ENCODE assay signal across 8 mouse cellular contexts in the genomic region with DNA sequence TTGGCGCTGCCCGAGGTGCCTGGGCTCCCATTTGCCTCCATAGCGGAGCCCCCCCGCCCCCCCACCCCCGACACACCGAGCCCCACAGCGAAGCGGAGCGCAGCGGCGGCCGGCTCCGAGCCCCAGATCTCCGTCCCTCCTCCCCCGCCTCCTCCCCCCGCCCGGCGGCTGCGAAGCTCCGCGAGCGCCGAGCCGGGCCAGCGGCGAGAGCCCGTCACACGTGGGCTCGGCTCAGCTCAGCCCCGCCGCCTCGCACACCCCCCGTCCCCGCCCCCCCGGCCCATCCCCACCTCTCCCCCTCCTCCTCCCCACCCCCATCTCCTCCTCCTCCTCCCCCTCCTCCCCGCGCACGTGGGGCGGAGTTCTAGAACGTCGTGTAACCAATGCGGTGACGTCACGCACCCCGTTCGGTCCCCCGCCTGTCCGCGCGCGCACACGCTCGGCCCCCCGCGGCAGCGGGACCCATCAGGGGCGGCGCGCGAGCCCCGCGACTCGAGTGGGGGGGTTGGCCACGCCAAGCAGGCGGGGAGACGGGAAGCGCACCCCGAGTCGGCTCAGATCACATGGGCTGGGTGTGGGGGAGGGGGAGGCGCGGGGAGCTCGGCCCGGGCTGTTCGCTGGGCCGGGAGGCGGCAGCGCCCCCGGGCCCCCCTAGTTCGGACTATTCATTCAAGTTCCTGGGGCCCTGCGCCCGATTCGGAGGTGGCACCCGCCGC. TPM values are rescaled to one million over a fixed set of nuclear protein-coding genes. Genes with fewer than 3 reads are reported as not detected.
DNase-seq lines count a peak whose midpoint lies in the region; ATAC-seq and TF ChIP-seq lines count a peak whose summit lies in the region.

Msi2 (minus strand) TSS at position 464 of the 716 bp plus-strand sequence.

- ATAC-seq in cerebellum, adult (ENCODE audit: insufficient number of reproducible peaks, low FRiP score, low TSS enrichment) = peak; percentile 59; the same call in 1 of the 2 replicates
- ATAC-seq in forebrain, embryonic 13.5 days = peak; percentile 87
- ATAC-seq in neutrophil, adult 5-6 weeks (ENCODE audit: extremely low read depth, insufficient number of reproducible peaks, low FRiP score, poor library complexity, severe bottlenecking) = peak; percentile 77

- peak within 1 kb of the TSS; percentile 91 for H3K4me2 ChIP-seq in forebrain, embryonic 13.5 days

- no peak for TF ChIP-seq EP300 in ES-Bruce4 (IDR thresholded peaks at IDR 0.05; ENCODE audit: insufficient read depth, low read depth, low read length)

- TF ChIP-seq CTCF in ES-Bruce4 (IDR thresholded peaks at IDR 0.05; ENCODE audit: low read depth, low read length) = no peak
- no peak for TF ChIP-seq CTCF in lung, adult 2 months (IDR thresholded peaks at IDR 0.05; ENCODE audit: insufficient read depth, low read length)

- WGBS in forebrain, embryonic 13.5 days = under 1% methylated on average over 24 of the region's 84 CpGs
- under 1% methylated on average over 67 of the region's 84 CpGs for WGBS in lung, adult 2 months

- peak; percentile 93 for DNase-seq in heart, postnatal 10 days
- DNase-seq in layer of hippocampus, adult 18-20 months (ENCODE audit: low spot score in 2 of 2) = peak; percentile 84 to 91
- DNase-seq in lung, adult 2 months = peak; percentile 88
- DNase-seq in thymus, adult 18-20 months = peak; percentile 90 to 91

- H3K27me3 ChIP-seq in ES-Bruce4 (ENCODE audit: control insufficient read depth, insufficient read depth, low read length, poor library complexity, severe bottlenecking) = no peaks in the 10 kb centered on the region
- no peaks in the 10 kb centered on the region for H3K27me3 ChIP-seq in forebrain, embryonic 13.5 days

- H3K9me3 ChIP-seq in ES-Bruce4 (replicated peaks; ENCODE audit: control insufficient read depth, insufficient read depth, low read length, poor library complexity, severe bottlenecking) = no peaks in the 10 kb centered on the region
- H3K9me3 ChIP-seq in forebrain, embryonic 13.5 days (replicated peaks) = no peaks in the 10 kb centered on the region

- intact Hi-C loops in heart, postnatal 10 days (cut with DNase I) = loop anchor here (1.0 kb wide), 1 partner anchor 162 kb away; no protein-coding TSS in a partner anchor

- H3K36me3 ChIP-seq in ES-Bruce4 (ENCODE audit: control insufficient read depth, insufficient read depth, low read length, poor library complexity, severe bottlenecking) = no peaks in the 10 kb centered on the region; the same call in 1 of the 2 replicates
- no peaks in the 10 kb centered on the region for H3K36me3 ChIP-seq in forebrain, embryonic 13.5 days (ENCODE audit: poor library complexity, severe bottlenecking)

- peak within 1 kb of the TSS; percentile 74 for H3K4me3 ChIP-seq in ES-Bruce4 (ENCODE audit: low read depth, low read length)
- H3K4me3 ChIP-seq in forebrain, embryonic 13.5 days = peak within 1 kb of the TSS; percentile 94
- peak within 1 kb of the TSS; percentile 86 for H3K4me3 ChIP-seq in lung, adult 2 months (replicated peaks; ENCODE audit: extremely low read depth, low read depth, low read length)

- H3K27ac ChIP-seq in ES-Bruce4 (ENCODE audit: insufficient read depth, low read length) = no peak within 1 kb of the TSS
- peak within 1 kb of the TSS; percentile 91 for H3K27ac ChIP-seq in forebrain, embryonic 13.5 days

- peak within 1 kb of the TSS; percentile 100 for H3K9ac ChIP-seq in ES-Bruce4 (ENCODE audit: low read depth, poor library complexity, severe bottlenecking)
- H3K9ac ChIP-seq in forebrain, embryonic 13.5 days = peak within 1 kb of the TSS; percentile 99

- no peak for TF ChIP-seq POLR2A in ES-Bruce4 (IDR thresholded peaks at IDR 0.05; ENCODE audit: insufficient read depth, low read length)
- peak; percentile 33; the same call in 1 of the 2 replicates for TF ChIP-seq POLR2A in lung, adult 2 months (IDR thresholded peaks at IDR 0.05; ENCODE audit: borderline replicate concordance, extremely low read depth, low read depth, low read length)

- H3K4me1 ChIP-seq in ES-Bruce4 (ENCODE audit: control insufficient read depth, insufficient read depth, low read length) = peaks cover 6% of the 10 kb centered on the region
- H3K4me1 ChIP-seq in forebrain, embryonic 13.5 days = peaks cover 45% of the 10 kb centered on the region
- H3K4me1 ChIP-seq in lung, adult 2 months (ENCODE audit: control insufficient read depth, insufficient read depth, low read length) = peaks cover 3% of the 10 kb centered on the region; the same call in 1 of the 2 replicates

RNA-seq across cellular contexts. Expression of gene Msi2, which starts in this region (rescaled TPM):
- 110 and 111 TPM in 2 replicates for polyA plus RNA-seq in ES-Bruce4 (2011; ENCODE audit: insufficient read depth, insufficient read length, low read depth, missing spikeins)
- polyA plus RNA-seq in forebrain, embryonic 13.5 days (2015; fragmentation: Nextera tagmentation; extraction: Ambion mirVana) = 31.5 and 36.5 TPM in 2 replicates
- 100 to 1,000 TPM; 218 to 219 TPM for total RNA-seq in heart, postnatal 10 days (2021)
- 100 to 1,000 TPM; 110 to 113 TPM for total RNA-seq in layer of hippocampus, adult 18-20 months (2021)
- polyA plus RNA-seq in lung, adult 2 months (2012; rRNA removed) = 28.6 and 29.5 TPM in 2 replicates
- 46.2 and 97.9 TPM in 2 replicates for total RNA-seq in neutrophil, adult 5-6 weeks (2017)
